Mouse (Mus musculus): ENCODE measurements around the gene Trpd52l3. TPM values are rescaled to one million over a fixed set of nuclear protein-coding genes. Genes with fewer than 3 reads are reported as not detected.

The Trpd52l3 gene
- total RNA-seq (2014; fragmentation: Nextera tagmentation): not detected in 2 replicates
- total RNA-seq (2017): 0.05 TPM in 1 of 2 replicates, not detected in the other
- not detected in 2 replicates for polyA plus RNA-seq (2012)

DNA sequence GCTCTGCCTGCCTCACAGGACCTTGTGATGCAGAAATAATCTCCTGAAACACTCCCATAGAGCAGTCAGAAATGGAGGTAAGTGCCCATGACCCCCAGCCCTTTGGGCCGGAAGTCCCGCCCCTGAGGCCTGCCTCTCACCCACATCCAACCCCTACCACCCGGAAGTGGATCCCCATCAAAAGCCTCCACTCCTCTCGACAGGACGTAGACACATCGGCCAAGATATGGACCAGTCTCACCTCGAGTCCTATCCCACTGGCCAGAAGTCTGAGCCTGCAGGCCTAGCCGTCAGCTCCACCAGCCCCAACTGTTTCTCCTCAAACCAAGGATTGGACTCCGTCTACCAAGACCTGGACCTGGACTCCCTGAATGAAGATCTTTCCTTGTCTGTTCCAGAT, at the start of gene Trpd52l3:
Trpd52l3 (plus strand) TSS at position 170 of the 400 bp plus-strand sequence.
- TF ChIP-seq GATA2 (IDR thresholded peaks at IDR 0.05; ENCODE audit: borderline replicate concordance, low read depth, low read length): no peak
- no peak for TF ChIP-seq POLR2AphosphoS5 (IDR thresholded peaks at IDR 0.05; ENCODE audit: insufficient replicate concordance, low read depth, low read length)
- no peak for TF ChIP-seq TAL1 (conservative IDR thresholded peaks at IDR 0.05; ENCODE audit: low read depth, low read length)
- TF ChIP-seq CTCF (IDR thresholded peaks at IDR 0.05; ENCODE audit: low read depth, low read length): no peak
- no peak for TF ChIP-seq GATA1 (IDR thresholded peaks at IDR 0.05; ENCODE audit: borderline replicate concordance, low read length)
- H3K36me3 ChIP-seq (replicated peaks): no peaks in the 10 kb centered on the region
- H3K27me3 ChIP-seq (ENCODE audit: insufficient read depth, low read length): peaks cover 22% of the 10 kb centered on the region
- no peak for DNase-seq (ENCODE audit: low spot score)
- no peaks in the 10 kb centered on the region for H3K9me3 ChIP-seq (replicated peaks)
- H3K4me3 ChIP-seq (ENCODE audit: low read depth, low read length): no peak within 1 kb of the TSS
- no peaks in the 10 kb centered on the region for H3K4me1 ChIP-seq (ENCODE audit: insufficient read depth, low read depth, low read length)
- ATAC-seq (ENCODE audit: extremely low read depth, insufficient number of reproducible peaks, low FRiP score, poor library complexity, severe bottlenecking): no peak

DNA sequence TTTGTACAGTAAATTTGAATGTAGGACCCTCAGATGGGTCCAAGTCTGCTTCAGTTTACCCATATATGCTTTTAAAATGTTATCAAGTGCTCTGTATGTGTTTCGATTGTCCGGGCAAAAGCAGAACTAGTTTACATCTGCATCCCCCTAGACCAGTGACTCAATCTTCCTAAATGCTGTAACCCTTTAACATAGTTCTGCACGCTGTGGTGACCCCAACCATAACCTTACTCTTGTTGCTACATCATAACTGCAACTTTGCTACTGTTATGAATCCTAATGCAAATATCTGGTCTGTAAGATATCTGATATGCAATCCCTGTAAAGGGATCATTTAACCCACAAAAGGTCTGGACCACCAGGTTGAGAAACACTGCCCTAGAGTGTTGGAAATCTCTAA, 49.8 kb upstream of the Trpd52l3 start:
- ATAC-seq (ENCODE audit: extremely low read depth, insufficient number of reproducible peaks, low FRiP score, poor library complexity, severe bottlenecking): no peak
- DNase-seq (ENCODE audit: low spot score): no peak
- Histone ChIP-seq H3K27me3 (ENCODE audit: insufficient read depth, low read length) (no peaks in the 10 kb centered on the region; the same call in 1 of the 2 replicates), H3K36me3 (replicated peaks) (no peaks in the 10 kb centered on the region), H3K4me3 (ENCODE audit: low read depth, low read length) (no peak overlapping the region), H3K9me3 (replicated peaks) (no peaks in the 10 kb centered on the region), H3K4me1 (ENCODE audit: insufficient read depth, low read depth, low read length) (peaks cover 28% of the 10 kb centered on the region)
- no peak for TF ChIP-seq POLR2AphosphoS5 (IDR thresholded peaks at IDR 0.05; ENCODE audit: insufficient replicate concordance, low read depth, low read length)
- no peak for TF ChIP-seq GATA1 (IDR thresholded peaks at IDR 0.05; ENCODE audit: borderline replicate concordance, low read length)
- TF ChIP-seq GATA2 (IDR thresholded peaks at IDR 0.05; ENCODE audit: borderline replicate concordance, low read depth, low read length): no peak
- TF ChIP-seq TAL1 (conservative IDR thresholded peaks at IDR 0.05; ENCODE audit: low read depth, low read length): no peak
- no peak for TF ChIP-seq CTCF (IDR thresholded peaks at IDR 0.05; ENCODE audit: low read depth, low read length)

DNA sequence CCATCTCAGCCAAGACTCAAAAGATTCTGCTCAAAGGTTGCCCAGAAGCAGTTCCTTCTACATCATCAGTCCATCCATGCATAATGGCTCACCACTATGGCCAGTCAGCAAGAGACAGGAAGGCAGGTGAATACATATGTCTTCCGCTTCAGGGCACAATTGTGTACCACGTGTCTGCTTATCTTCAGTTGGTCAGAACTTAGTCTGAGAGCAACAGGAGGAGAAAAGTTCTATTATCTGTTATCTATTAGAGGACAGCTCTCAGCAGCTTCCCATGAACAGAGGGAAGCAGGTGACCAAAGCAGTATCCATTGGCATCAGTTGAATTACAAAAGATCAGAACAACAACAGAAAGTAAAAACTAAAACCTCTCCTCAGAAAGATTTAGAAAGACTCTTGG, 48.1 kb upstream of the Trpd52l3 start:
- peaks cover 3% of the 10 kb centered on the region; the same call in 1 of the 2 replicates for H3K27me3 ChIP-seq (ENCODE audit: insufficient read depth, low read length)
- H3K4me1 ChIP-seq (ENCODE audit: insufficient read depth, low read depth, low read length): peaks cover 30% of the 10 kb centered on the region
- ATAC-seq (ENCODE audit: extremely low read depth, insufficient number of reproducible peaks, low FRiP score, poor library complexity, severe bottlenecking) (peak; percentile 84), DNase-seq (ENCODE audit: low spot score) (peak; percentile 8)
- H3K36me3 ChIP-seq (replicated peaks): no peaks in the 10 kb centered on the region
- peak overlapping the region; percentile 56; the same call in 1 of the 2 replicates for H3K4me3 ChIP-seq (ENCODE audit: low read depth, low read length)
- H3K9me3 ChIP-seq (replicated peaks): no peaks in the 10 kb centered on the region
- TF ChIP-seq POLR2AphosphoS5 (IDR thresholded peaks at IDR 0.05; ENCODE audit: insufficient replicate concordance, low read depth, low read length): no peak
- TF ChIP-seq GATA2 (IDR thresholded peaks at IDR 0.05; ENCODE audit: borderline replicate concordance, low read depth, low read length): no peak
- no peak for TF ChIP-seq CTCF (IDR thresholded peaks at IDR 0.05; ENCODE audit: low read depth, low read length)
- TF ChIP-seq GATA1 (IDR thresholded peaks at IDR 0.05; ENCODE audit: borderline replicate concordance, low read length): no peak
- TF ChIP-seq TAL1 (conservative IDR thresholded peaks at IDR 0.05; ENCODE audit: low read depth, low read length): peak; percentile 87

DNA sequence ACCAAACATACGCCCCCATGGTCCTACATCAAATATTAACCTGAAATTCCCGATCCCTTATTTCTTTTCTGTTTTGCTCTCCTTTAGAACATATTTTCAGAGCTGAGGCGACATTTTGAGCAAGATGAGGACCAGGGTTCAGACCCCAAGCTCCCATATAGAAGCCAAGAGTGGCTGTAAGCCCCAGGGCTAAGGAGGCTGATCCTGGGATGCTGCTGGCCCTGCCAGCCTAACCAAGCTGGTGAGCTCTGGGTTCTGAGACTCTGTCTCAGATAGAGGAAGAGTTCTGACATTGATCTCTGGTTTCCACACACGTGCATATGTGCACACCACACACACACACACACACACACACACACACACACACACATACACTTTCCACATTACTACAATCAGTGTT, 42.7 kb upstream of the Trpd52l3 start:
- Histone ChIP-seq H3K4me3 (ENCODE audit: low read depth, low read length) (no peak overlapping the region), H3K36me3 (replicated peaks) (no peaks in the 10 kb centered on the region), H3K27me3 (ENCODE audit: insufficient read depth, low read length) (0 out of 2 replicates have a peak, but pooled peaks cover 3% of the 10 kb centered on the region), H3K9me3 (replicated peaks) (no peaks in the 10 kb centered on the region), H3K4me1 (ENCODE audit: insufficient read depth, low read depth, low read length) (peaks cover 12% of the 10 kb centered on the region)
- DNase-seq (ENCODE audit: low spot score) (no peak), ATAC-seq (ENCODE audit: extremely low read depth, insufficient number of reproducible peaks, low FRiP score, poor library complexity, severe bottlenecking) (no peak)
- TF ChIP-seq GATA1 (IDR thresholded peaks at IDR 0.05; ENCODE audit: borderline replicate concordance, low read length) (no peak), CTCF (IDR thresholded peaks at IDR 0.05; ENCODE audit: low read depth, low read length) (no peak), GATA2 (IDR thresholded peaks at IDR 0.05; ENCODE audit: borderline replicate concordance, low read depth, low read length) (no peak), POLR2AphosphoS5 (IDR thresholded peaks at IDR 0.05; ENCODE audit: insufficient replicate concordance, low read depth, low read length) (no peak), TAL1 (conservative IDR thresholded peaks at IDR 0.05; ENCODE audit: low read depth, low read length) (no peak)

DNA sequence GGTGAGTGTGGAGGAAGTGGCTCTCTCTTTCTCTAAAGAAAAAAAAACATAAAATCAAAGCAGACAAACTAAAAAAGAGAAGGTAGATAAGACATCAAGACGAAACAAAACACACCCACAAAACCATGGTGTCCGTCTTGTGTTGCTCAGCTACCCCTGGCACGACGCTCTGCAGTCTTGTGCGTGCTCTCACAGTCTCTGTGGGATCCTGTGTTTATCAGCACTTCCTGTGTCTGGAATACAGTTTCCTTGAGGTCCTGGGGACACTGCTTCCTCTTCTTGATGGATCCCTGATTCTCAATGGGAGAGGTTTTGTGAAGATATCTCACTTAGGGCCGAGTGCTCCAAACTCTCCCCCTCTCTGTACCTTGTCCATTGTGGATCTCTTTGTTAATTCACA, 41.7 kb upstream of the Trpd52l3 start:
- H3K36me3 ChIP-seq (replicated peaks): no peaks in the 10 kb centered on the region
- no peak for ATAC-seq (ENCODE audit: extremely low read depth, insufficient number of reproducible peaks, low FRiP score, poor library complexity, severe bottlenecking)
- no peak for DNase-seq (ENCODE audit: low spot score)

DNA sequence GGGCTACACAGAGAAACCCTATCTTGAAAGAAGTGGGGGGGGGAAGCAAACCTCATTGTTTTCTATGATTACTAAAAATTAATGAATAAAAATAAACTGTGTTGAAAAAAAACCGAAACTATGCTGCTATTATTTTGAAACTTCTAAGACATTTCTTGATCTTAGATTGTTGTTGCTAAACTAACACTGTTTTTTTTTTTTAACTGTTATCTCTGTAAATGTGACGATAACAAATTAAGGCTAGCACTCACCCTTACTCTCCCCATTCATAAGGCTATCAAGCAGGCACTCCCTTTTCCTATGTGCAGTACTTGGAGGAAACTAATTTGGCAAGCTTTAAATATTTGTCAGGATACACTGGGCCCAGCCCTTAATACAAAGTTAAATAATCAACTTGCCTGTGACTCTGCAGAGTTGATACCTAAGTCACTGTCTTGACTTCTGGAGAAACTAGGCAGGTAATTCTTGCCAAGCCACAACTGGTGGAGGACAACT, 39.9 kb upstream of the Trpd52l3 start:
- H3K4me1 ChIP-seq (ENCODE audit: insufficient read depth, low read depth, low read length): peaks cover 6% of the 10 kb centered on the region
- H3K27me3 ChIP-seq (ENCODE audit: insufficient read depth, low read length): 0 out of 2 replicates have a peak, but pooled peaks cover 3% of the 10 kb centered on the region
- TF ChIP-seq TAL1 (conservative IDR thresholded peaks at IDR 0.05; ENCODE audit: low read depth, low read length): no peak
- no peak for TF ChIP-seq POLR2AphosphoS5 (IDR thresholded peaks at IDR 0.05; ENCODE audit: insufficient replicate concordance, low read depth, low read length)
- no peak for TF ChIP-seq GATA2 (IDR thresholded peaks at IDR 0.05; ENCODE audit: borderline replicate concordance, low read depth, low read length)
- TF ChIP-seq CTCF (IDR thresholded peaks at IDR 0.05; ENCODE audit: low read depth, low read length): no peak
- TF ChIP-seq GATA1 (IDR thresholded peaks at IDR 0.05; ENCODE audit: borderline replicate concordance, low read length): no peak
- peaks cover 6% of the 10 kb centered on the region; the same call in 1 of the 2 replicates for H3K9me3 ChIP-seq (replicated peaks)
- no peak for DNase-seq (ENCODE audit: low spot score)
- ATAC-seq (ENCODE audit: extremely low read depth, insufficient number of reproducible peaks, low FRiP score, poor library complexity, severe bottlenecking): no peak
- no peaks in the 10 kb centered on the region for H3K36me3 ChIP-seq (replicated peaks)
- no peak overlapping the region for H3K4me3 ChIP-seq (ENCODE audit: low read depth, low read length)

More for the DNA sequence above, 41.7 kb upstream of the Trpd52l3 start:
- Histone ChIP-seq H3K27me3 (ENCODE audit: insufficient read depth, low read length) (0 out of 2 replicates have a peak, but pooled peaks cover 3% of the 10 kb centered on the region), H3K9me3 (replicated peaks) (peaks cover 6% of the 10 kb centered on the region; the same call in 1 of the 2 replicates), H3K4me1 (ENCODE audit: insufficient read depth, low read depth, low read length) (peaks cover 9% of the 10 kb centered on the region), H3K4me3 (ENCODE audit: low read depth, low read length) (no peak overlapping the region)
- TF ChIP-seq TAL1 (conservative IDR thresholded peaks at IDR 0.05; ENCODE audit: low read depth, low read length) (no peak), POLR2AphosphoS5 (IDR thresholded peaks at IDR 0.05; ENCODE audit: insufficient replicate concordance, low read depth, low read length) (no peak), GATA2 (IDR thresholded peaks at IDR 0.05; ENCODE audit: borderline replicate concordance, low read depth, low read length) (no peak), GATA1 (IDR thresholded peaks at IDR 0.05; ENCODE audit: borderline replicate concordance, low read length) (no peak), CTCF (IDR thresholded peaks at IDR 0.05; ENCODE audit: low read depth, low read length) (no peak)

Data from G1E (cell line).